Mouse (Mus musculus): ENCODE measurements at regions not wholly inside any gene's neighbourhood (a gene's known extent, or its start where the extent isn't known, plus 50 kb on each side); places are given as distances from the start of the nearest gene placed in this dataset.

DNA sequence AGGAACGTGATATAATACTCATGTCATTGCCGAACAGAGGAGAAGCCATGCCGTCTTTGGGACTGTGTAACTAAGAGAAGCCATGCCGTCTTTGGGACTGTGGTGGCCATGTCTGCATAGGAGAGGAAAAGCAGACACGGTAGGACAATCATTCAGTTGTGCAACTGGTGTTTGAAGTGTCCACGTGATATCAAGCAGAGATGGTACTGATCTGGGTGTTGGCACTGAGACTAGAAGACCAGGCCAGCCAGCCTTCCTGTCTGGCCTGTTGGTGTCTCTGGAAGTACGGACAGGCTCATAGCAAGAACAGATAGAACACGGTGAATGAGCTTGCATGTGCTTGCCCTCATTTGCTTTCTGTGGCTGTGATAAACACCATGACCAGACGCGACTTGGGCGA is 175.7 kb downstream of the Slc38a4 start:
- no peak for DNase-seq (ENCODE audit: low spot score)

DNA sequence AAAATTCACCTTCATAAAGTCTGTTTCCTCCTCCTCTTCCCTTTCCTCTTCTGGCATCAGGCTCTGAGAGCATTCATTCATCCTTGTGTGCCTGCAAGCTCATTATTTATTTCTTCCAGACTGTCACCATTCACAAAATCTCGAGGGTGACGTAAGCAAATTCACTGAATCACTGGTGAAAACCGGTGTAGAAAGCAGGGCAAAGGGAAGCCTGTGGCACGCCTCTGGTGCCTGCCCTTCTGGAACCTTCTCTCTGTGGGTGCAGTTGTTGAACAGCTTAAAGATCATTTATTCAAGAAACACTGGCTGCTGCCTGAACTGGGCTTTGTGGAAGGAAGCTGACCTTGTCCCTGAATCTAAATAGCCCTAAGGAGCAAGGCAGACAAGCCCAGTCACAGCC is 177.0 kb downstream of the Slc38a4 start:
- no peak for DNase-seq (ENCODE audit: low spot score)

DNA sequence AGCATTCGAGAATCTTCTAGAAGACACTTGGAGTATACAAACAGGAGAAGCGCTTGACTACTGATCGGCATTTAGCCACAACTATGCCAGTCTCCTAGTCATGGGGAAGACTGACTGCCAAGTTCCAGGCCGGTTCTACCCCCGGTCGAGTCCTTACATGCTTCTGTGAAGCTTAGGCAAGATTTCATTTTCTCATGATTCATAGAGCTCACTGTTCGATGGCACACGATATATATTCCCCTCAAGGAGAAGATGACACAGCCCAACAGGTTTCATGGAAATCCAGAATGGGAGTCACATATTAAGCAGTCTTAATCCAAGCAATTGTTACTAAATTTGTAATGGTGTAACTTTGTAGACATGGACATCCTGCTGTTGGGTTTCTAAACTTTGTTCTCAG is 177.8 kb downstream of the Slc38a4 start:
- DNase-seq (ENCODE audit: low spot score), result no peak

DNA sequence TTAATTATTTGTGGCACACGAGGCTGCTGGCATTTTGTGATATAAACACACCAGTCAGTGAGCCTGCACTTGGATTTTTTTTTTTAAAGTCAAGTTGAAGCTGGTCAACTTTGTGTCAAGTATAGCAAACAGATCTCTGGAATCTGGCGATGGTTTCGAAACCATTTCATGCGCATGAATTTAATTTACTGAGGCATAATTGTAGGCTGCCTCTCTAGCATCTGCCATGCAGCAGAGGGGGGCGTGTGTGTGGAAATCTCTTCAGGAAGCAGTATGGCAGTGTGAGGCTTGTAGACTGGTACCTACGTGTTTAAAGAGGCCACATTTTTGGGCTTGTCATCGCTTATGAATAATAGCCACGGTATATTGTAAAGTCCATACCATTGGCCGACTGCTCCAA is 177.7 kb upstream of the Slc38a2 start:
- no peak for DNase-seq (ENCODE audit: low spot score)

GRCm38 (mm10) chr15:96874145-96874544 is 174.6 kb upstream of the Slc38a2 start:
- DNase-seq (ENCODE audit: low spot score), result no peak

GRCm38 (mm10) chr15:96873562-96873961 is 174.0 kb upstream of the Slc38a2 start:
- no peak for DNase-seq (ENCODE audit: low spot score)

GRCm38 (mm10) chr15:96873126-96873525 is 173.6 kb upstream of the Slc38a2 start:
- DNase-seq (ENCODE audit: low spot score), result no peak

- no peak for DNase-seq (ENCODE audit: low spot score)
These were observed 168.2 kb upstream of the Slc38a2 start for GRCm38 (mm10) chr15:96867701-96868100.

- DNase-seq (ENCODE audit: low spot score), result no peak
These were observed 166.4 kb upstream of the Slc38a2 start for GRCm38 (mm10) chr15:96865932-96866331.

DNA sequence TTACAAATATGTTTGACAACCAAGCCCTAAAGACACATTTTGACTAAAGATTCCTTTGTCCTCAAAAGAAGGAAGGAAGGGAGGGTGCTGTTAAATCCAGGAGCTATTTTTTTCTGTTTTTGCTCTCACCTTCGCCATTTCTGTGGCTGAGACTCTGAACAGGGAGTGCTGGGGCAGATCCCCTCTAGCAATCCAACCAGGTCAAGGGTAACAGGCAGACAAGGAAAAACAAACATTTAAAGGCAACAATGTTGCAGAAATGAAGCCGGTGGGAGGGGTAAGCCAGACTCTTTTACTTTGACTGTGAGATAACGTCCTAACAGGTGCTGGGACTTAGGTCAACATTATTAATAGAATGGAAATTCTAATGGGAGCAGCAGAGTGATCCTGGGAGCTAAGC is 158.2 kb upstream of the Slc38a2 start:
- DNase-seq (ENCODE audit: low spot score), result no peak

DNA sequence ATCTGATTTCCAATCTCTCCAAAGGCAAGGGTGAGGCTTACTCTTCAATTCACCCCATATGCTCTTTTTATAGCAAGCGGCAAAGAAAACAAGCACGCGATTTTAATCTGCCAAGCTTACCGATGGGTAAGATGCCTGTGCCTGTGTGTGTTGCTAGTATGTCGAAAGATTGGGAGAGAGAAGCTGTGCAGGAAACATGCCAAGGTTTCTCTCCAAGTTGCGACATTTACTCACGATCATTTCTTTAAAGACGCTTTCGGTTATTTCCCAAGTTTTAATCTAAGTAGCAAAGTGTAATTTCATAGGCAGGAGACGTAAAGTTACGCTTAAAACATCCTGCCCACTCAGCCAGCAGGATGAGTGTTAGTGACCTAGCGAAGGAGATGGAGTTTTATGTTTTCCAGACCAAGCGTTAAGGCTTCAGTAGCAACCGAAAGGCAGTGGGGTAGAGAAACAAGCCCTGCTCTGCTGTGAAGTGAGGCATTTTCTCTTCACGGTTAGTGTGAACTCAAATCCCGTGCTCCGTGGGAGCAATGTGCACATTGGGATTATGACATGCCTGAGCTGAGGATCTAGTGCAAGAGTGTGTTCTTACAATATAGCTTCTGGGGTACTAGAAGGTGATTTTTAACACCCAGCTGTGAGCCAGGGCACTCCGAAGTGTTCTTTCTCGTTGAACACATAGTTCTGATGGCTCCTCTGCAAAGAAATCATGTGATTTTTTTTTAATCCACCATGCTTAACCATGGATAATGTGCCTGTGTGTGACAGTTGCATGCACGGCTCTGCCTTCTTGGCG is 152.6 kb upstream of the Slc38a2 start:
- no peak for DNase-seq (ENCODE audit: low spot score)

DNA sequence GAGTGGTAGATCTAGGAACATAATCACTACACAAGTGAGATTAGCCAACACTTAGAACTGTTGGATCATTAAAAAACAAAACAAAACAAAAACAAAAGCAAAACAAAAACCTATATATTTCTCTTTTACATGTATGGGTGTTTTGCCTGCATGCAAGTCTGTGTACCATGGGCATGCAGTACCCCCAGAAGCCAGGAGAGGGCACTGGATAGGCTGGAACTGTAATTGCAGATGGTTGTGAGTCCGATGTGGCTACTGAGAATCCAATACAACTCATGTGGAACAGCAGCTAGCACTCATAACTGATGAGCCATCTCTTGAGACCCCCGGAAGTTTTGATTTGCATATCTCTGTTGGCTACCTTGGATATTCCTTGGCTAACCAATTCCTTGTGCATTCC is 148.6 kb upstream of the Slc38a2 start:
- DNase-seq (ENCODE audit: low spot score), result no peak

DNA sequence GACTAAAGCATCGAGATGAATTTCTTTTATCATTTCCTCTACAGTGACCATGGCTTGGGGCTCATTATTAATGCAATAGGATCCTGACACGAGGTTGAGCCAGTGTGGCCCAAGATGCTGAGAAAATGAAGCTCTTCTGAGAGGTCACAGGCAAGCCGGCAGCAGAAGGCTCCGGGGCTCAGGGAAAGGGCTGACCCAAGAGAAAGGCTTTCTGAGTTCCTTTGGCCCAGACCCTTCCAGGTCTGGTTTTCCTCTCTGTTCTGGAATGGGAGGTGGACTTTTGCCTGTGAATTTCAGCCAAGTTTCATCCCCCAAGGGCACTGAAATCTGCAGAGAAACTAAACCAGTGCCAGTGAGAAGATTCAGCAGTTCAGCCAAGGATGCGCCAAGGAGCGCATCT is 145.7 kb upstream of the Slc38a2 start:
- no peak for DNase-seq (ENCODE audit: low spot score)

DNA sequence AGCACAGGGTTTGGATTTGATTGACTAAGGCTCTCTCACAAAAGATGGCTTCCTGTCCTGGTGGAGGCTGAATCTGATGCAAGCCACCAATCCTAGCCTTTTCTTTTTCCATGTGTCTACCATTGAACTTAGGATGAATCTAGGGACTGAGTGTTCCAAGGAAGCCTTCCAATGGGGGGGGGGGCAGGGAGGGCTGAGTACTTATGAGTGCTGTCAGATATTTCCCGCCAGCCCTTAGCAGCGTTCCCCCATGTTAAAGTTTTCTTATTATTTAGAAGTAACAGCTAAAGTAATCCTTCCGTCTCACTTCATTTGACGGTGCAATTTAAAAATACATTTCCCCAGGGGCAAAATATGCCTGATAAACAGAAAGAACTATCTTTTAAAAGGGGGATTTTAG is 144.8 kb upstream of the Slc38a2 start:
- DNase-seq (ENCODE audit: low spot score), result no peak

GRCm38 (mm10) chr15:96843589-96843988 is 144.1 kb upstream of the Slc38a2 start:
- DNase-seq (ENCODE audit: low spot score), result no peak

GRCm38 (mm10) chr15:96842881-96843280 is 143.4 kb upstream of the Slc38a2 start:
- no peak for DNase-seq (ENCODE audit: low spot score)

- DNase-seq (ENCODE audit: low spot score), result no peak
These were observed 137.1 kb upstream of the Slc38a2 start for GRCm38 (mm10) chr15:96836670-96837069.

DNA sequence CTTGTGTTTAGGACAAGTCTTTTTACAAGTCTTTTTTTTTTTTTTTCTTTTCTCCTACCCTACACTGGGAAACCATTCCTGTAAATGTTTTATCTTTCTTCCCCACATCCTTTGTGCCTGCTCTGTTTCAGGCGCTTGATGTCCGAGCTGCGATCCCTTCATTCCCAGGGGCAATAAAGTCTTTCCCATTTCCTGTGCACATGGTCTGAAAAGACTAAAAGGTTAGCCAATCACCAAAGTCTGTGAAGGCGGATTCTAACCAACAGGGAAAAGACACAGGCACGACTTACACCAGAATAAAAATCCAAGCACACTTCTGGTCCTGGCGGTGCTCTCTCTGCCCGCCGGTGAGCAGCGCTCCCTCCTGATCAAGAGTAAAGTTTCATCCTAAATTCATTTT is 135.3 kb upstream of the Slc38a2 start:
- no peak for DNase-seq (ENCODE audit: low spot score)

GRCm38 (mm10) chr15:96834162-96834843 is 134.8 kb upstream of the Slc38a2 start:
- DNase-seq (ENCODE audit: low spot score), result no peak

DNA sequence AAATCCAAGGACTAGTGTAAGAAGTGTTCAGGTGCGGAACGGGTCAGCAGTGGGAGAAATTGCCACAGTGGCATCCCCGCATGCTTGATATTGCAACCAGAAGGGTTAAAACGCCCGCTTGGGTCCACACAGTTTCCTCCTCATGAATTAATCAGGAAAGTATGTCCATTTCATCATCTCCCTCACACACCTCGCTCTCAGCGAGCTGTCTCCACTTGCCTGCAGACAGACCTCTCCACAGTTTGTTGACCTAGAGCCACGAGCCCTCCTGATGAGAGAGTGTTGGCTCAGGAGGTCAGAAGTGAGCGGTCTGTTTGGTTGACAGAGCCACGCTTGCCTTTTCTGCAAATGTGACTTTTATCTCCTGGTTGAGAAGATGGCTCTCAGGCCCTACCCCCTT is 132.9 kb upstream of the Slc38a2 start:
- DNase-seq (ENCODE audit: low spot score), result no peak

DNA sequence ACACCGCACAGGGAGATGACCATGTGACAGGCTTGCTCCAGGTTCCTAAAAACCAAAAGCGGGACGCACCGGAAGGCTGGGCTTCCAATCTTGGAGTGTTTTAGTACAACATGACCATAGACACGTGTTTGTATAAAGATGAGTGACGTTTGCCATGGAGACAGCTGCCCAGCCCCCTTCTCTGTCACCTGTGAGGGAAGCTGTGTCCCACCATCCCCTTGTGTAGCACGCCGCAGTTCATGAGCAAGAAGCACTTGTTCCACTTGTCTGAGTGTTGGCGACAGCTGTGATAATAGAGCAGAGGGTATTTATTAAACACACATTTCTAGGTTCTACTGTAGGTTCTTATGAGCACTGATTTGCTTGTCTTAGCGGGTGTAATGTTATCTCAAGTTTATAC is 131.7 kb upstream of the Slc38a2 start:
- DNase-seq (ENCODE audit: low spot score), result no peak

DNA sequence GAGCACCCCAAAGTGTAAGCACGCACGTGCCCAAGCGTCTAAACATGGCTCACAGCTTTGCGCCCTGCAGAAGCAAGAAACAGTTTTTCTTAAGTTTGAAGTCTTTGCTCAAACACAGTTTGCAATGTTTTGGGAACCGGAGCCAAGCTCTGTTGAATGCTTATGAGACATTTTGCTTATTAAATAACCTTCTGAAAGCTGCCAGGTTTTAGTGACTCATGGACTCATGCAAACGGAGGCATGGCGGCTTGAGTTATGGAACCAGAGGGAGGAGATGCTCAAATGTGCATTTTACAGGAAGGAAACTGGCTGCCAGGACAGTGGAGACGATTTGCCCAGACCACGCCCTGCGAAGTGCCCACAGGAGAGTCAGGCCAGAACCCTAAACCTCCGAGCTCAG is 131.0 kb upstream of the Slc38a2 start:
- DNase-seq (ENCODE audit: low spot score), result no peak

DNA sequence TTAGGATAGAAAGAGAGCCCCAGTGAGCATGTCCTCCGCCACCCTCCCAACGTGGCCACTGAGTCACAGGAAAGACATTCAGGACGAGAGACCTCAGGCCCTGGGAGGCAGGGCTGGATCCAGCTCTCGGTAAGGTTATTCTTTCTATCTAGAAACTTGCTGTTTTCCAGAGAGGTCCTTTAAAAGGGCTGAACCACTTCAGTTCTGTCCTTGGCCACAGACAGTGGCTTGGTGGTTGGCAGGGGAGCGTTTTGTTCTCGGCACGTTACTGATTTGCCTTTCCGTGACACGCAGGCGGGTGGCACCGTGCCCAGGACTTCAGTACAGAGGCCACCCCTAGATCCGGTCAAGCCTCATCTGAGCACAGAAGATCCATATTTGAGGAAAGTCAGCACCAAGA is 130.4 kb upstream of the Slc38a2 start:
- DNase-seq (ENCODE audit: low spot score), result no peak

GRCm38 (mm10) chr15:96828681-96829080 is 129.2 kb upstream of the Slc38a2 start:
- DNase-seq (ENCODE audit: low spot score), result no peak

Data from ovary, postnatal 10 days (tissue).